Mouse (Mus musculus) brain, embryonic 18.5 days (tissue): ENCODE data around the gene Tmem63b.
A peak's percentile ranks its signal among the peaks of the same experiment; 100 is the strongest.

Source experiments
- DNase-seq: peaks from one replicate; pipeline ENCODE4 v3.0.0-alpha.2; 2012; ENCODE audit warnings: low read depth, low spot score

The Tmem63b gene

GRCm38 (mm10) chr17:45703187-45703586 is 16.5 kb upstream of the Tmem63b start:
- no peak for DNase-seq

GRCm38 (mm10) chr17:45702254-45702653 is 15.5 kb upstream of the Tmem63b start:
- DNase-seq, result no peak

DNA sequence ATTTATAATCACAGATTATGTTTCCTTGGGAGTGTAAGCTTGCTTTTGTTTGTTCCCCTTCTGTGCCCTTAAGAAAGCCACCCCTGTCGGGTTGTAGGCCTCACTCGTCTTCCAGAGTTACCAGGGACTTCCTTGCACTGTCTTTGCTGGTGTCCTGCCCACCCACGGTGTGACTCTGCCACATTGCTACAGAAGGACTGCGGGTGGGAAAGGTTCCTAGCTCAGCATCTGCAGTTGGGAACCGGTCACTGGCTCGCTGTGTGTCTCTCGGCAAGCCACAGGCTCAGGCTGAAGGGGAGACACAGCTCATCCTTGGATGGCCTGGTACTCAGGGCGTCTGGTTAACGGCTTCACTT is 14.5 kb upstream of the Tmem63b start:
- no peak for DNase-seq

- no peak for DNase-seq
Measured at GRCm38 (mm10) chr17:45700496-45701235, 14.0 kb upstream of the Tmem63b start.

DNA sequence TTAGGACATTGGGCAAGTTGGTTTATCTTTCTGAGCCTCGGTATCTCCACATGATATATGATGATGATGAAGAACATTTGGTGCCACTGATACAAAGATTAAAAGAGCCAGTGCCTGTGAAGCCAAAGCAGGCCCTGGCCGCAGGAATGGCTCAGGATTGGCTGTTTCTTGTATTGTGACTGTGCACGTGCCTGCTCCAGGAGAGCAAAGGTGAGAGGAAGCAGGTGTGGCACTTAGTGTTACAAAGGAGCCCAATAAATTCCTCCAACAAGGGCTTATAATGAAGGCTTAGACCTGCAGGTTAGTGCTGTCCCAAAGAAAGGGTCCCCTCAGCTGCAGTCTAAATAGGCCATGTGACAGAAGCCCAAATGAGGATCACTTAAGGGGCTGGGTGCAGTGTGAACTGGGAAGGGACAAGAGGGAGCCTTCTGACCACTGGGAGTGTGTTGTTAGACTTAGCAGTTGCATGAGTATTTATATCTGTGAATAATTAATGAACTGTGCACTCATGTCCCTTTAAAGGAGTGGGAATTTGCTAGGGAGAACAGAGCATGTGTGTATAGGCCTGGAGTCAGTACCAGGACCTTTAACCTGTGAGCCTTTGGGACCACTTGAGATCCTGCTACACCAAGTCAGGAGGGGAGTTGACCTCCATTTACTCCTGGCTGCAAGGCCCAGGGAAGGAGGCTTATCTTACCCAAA is 12.5 kb upstream of the Tmem63b start:
- no peak for DNase-seq

DNA sequence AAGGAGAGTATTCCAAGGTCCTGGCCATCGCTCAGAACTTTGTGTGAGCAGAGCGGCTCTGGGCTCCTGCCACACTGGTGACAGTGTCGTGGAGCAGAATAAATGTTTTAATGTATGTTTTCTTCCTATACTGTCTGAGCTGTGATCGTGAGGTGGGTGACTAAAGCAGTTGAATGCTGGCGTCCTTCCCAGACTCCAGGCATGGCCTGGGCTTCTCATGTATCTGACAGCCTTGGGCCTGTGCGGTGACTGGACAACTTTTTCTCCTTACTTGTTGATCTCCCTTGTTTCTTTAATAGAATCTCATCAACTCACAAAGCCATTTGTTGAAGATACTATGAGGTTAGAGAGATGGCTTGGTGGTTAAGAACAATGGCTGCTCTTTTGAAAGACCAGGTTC is 11.7 kb upstream of the Tmem63b start:
- DNase-seq, result no peak

GRCm38 (mm10) chr17:45696981-45697380 is 10.3 kb upstream of the Tmem63b start:
- DNase-seq, result no peak

DNA sequence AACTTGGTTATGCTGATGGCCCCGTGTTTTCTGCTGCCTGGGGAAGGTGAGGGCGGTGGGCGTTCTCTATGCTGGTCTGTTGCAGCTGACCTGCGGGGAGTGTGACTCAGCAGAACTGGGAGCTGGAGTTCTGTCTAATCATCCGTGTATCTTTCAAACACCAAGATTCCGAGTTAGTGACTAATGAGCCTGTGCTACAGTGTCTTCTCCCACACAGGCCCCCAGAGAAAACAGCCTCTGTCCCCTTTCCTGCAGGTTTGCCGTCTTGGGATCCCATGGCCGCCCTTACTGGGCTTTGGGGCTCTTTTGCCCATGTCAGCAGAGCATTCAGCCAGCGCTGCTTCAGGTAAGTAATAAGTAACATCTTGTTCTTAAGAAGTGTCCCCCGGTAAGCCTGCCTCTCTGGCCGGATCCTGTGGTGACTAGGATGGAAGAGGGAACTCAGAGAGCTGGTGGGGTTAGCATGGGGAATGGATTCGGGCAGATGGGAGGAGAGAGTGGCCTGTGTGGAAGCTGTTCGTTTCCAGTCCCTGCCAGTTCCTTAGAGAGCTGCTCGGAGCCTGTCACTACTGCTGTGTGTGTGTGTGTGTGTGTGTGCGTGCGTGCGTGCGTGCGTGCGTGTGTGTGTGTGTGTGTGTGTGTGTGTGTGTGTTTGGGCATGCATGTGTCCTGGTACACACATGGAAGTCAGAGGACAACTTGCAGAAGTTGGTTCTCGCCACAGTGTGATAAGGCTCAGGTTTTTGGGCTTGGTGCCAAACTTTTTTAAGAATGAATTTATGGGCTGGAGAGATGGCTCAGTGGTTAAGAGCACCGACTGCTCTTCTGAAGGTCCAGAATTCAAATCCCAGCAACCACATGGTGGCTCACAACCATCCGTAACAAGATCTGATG is 8.8 kb upstream of the Tmem63b start:
- no peak for DNase-seq

DNA sequence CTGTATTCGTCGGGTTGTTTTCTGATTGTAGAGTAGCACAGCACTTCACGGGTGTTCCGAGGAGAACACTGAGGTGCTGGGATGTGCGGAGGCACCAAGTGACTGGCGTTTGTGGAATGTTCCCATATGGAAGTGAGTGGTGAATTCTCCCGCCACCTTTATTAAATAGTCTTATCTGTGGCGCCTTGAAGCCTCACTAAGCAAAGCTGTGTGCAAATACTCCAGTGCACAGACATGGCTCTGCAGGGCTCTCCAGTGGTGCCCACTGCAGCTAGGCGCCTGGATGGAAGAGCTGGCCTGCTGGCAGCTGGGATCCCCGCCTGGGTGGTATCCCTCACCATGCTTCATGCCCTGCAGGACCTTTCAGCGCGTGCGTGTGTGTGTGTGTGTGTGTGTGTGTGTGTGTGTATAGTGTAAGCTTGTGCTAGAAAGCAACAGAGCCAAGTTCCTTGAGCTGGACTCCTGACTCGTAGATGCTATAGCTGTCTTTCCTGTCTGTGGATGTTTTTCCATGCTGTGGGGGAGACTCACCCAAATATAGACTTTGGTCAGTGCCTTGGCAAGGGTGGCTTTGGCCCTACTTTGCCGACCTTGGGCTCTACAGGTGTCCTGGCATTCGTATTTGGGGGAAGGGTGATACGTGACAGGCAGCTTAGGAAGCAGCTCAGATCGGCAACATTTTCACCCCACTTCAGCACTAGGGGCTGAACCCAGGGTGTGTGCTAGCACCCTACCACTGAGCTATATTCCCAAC is 7.3 kb upstream of the Tmem63b start:
- DNase-seq, result no peak

DNA sequence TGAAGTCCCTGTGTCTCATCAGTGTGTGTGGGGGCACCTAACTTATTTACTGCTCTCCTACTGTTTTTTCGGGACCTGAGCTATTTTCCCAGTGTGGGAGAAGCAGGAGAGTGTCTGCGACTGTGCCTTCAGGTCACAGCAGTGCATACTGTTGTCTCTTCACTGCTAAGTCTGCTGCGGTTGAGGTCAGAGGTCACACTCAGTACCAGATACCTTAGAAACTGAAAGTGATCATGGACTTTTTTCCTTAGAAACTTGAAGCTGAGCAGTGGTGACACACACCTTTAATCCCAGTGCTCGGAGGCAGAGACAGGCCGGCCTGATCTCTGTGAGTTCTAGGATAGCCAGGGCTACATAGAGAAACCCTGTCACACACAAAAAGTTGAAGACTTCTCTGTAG is 5.5 kb upstream of the Tmem63b start:
- DNase-seq, result no peak

GRCm38 (mm10) chr17:45690044-45690443 is 3.3 kb upstream of the Tmem63b start:
- DNase-seq, result no peak

- DNase-seq, result no peak
Measured at GRCm38 (mm10) chr17:45689120-45689519, 2.4 kb upstream of the Tmem63b start.

DNA sequence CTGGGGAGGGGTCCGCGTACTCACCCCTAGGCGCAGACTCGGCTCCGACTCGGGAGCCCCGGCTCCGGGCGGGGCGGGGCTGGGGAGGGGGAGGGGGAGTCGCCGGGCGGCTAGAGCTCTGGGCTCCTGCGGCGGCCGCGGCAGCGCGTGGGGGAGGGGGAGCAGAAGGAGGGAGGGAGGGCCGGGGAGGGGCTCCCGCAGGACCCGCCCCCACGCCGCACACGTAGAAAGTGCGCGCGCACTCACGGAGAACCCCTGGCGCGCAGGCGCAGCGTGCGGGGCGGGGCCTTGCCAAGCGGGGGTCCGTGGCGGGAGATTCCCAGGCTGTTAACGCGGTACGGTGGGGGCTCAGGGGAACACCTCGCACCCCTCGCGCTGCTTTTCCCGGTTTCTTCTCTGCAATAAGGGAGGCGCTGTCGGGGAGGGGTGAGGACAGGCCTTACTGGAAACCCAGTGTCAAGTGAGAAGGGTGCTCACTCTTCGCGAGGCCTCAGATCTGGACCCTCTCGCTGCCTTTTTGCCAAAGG is 549 bp downstream of the Tmem63b start, which contains the start of gene Mrpl14:
TSS of gene Mrpl14 (plus strand) at position 230 of the 527 bp plus-strand sequence.
- DNase-seq, result peak; percentile 86

GRCm38 (mm10) chr17:45685171-45686092 is 1.3 kb downstream of the Tmem63b start:
- DNase-seq, result no peak

- no peak for DNase-seq
Measured at GRCm38 (mm10) chr17:45684667-45685131, 2.0 kb downstream of the Tmem63b start.

DNA sequence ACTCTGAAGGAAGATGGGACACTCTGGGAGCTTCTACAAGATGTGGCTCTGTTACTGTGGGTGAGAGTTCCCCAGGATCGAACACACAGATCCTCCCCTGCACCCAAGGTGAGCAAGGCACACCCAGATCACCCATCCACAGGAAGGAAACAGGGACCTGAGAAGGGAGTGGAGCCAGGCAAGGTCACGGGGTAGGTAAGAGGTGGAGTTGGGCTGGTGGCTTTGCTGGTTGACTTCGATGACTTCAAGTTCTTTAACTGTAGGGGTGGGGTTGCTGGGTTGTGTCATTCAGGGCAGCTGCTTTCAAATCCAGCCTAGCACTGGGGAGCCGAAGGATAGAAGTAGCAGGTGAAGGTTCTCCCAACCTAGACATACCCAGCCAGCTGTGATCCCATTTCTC is 3.9 kb downstream of the Tmem63b start:
- DNase-seq, result no peak

GRCm38 (mm10) chr17:45681588-45681987 is 5.1 kb downstream of the Tmem63b start:
- DNase-seq, result no peak

DNA sequence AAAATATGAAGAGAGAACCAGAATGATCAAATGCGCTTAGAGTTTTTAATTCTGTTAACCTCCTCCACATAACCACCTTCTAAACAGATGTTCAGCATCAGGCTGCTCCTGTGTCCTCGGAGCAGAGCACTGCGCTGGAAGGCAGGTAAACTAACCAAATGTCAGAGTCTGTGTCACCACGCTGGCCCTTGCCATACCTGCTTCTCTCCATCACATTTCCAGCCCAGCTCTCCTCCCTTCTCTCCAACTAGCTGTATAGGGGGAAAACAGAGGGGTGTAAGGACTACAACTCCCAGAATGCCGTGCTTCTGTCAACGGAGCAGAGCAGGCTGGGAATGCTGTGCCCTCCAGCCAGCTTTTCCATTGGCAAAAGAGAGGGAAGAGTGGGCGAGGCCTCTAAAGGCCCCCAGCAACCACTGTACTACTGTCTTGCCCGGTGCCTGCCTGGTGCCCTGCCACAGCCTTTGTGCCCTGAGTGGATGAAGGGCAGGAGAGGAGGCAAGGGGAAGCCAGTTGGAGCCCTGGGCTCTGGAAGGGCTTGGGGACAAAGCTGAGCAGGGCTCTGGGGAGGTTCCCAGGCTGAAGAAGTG is 6.2 kb downstream of the Tmem63b start:
- DNase-seq, result no peak

DNA sequence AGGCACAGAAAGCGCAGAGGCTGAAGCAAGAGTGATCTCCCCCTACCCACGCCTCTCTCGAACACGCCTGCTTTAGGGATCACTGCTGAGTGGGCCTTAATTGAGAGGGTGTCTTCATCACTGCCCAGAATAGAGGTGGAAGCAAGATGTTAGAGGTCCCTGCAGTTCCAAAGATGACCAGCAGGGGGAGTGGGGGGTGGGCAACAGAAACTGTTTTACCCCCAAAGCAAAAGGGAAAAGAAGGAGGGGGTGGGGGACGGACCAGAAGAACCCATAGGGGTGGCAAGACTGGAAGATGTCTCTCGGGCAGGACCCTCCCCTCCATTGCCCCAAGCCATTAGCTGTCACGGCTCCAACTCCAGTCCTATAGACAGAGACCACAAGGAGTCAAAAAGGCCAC is 8.6 kb downstream of the Tmem63b start:
- DNase-seq, result no peak

- DNase-seq, result no peak
Measured at GRCm38 (mm10) chr17:45672598-45672997, 14.1 kb downstream of the Tmem63b start.
